Mouse (Mus musculus) T-helper 1 cell (primary cell): Measurements from ENCODE around the gene Man2a1.

ENCODE experiments used
- in situ Hi-C: fragments of 300-600 bp; cut with MboI, MseI; formaldehyde crosslinking; loops from one replicate; pipeline ENCODE4 v1.15.1; 2025; ENCODE audit warnings: high pct_unique_total_duplicates

Man2a1 gene

GRCm38 (mm10) chr17:64600372-64601090, at the start of gene Man2a1:
TSS of gene Man2a1 (plus strand) at chr17:64600736.
- in situ Hi-C loops: no loop called here

GRCm38 (mm10) chr17:64553358-64553757, 47.2 kb upstream of the Man2a1 start:
- in situ Hi-C loops: no loop called here

GRCm38 (mm10) chr17:64554901-64555300, 45.6 kb upstream of the Man2a1 start:
- in situ Hi-C loops: no loop called here

GRCm38 (mm10) chr17:64556661-64557445, 43.7 kb upstream of the Man2a1 start:
- in situ Hi-C loops: no loop called here

- in situ Hi-C loops: no loop called here
Observed at GRCm38 (mm10) chr17:64558994-64559540, 41.5 kb upstream of the Man2a1 start.

GRCm38 (mm10) chr17:64566435-64566834, 34.1 kb upstream of the Man2a1 start:
- in situ Hi-C loops: no loop called here

- in situ Hi-C loops: no loop called here
Observed at GRCm38 (mm10) chr17:64567546-64567945, 33.0 kb upstream of the Man2a1 start.

GRCm38 (mm10) chr17:64573981-64574380, 26.6 kb upstream of the Man2a1 start:
- in situ Hi-C loops: no loop called here

GRCm38 (mm10) chr17:64575240-64575639, 25.3 kb upstream of the Man2a1 start:
- in situ Hi-C loops: no loop called here

- in situ Hi-C loops: no loop called here
Observed at GRCm38 (mm10) chr17:64577485-64577884, 23.1 kb upstream of the Man2a1 start.

GRCm38 (mm10) chr17:64578346-64578745, 22.2 kb upstream of the Man2a1 start:
- in situ Hi-C loops: no loop called here

- in situ Hi-C loops: no loop called here
Observed at GRCm38 (mm10) chr17:64579696-64580095, 20.8 kb upstream of the Man2a1 start.

- in situ Hi-C loops: no loop called here
Observed at GRCm38 (mm10) chr17:64581133-64581532, 19.4 kb upstream of the Man2a1 start.

GRCm38 (mm10) chr17:64581962-64582361, 18.6 kb upstream of the Man2a1 start:
- in situ Hi-C loops: no loop called here

- in situ Hi-C loops: loop anchor here (10.0 kb wide), 1 partner anchor 256 kb away; the partner anchor contains the start of gene Pja2
Observed at GRCm38 (mm10) chr17:64590483-64590882, 10.1 kb upstream of the Man2a1 start.

- in situ Hi-C loops: loop anchor here (10.0 kb wide), 1 partner anchor 257 kb away; the partner anchor contains the start of gene Pja2
Observed at GRCm38 (mm10) chr17:64591366-64591765, 9.2 kb upstream of the Man2a1 start.

GRCm38 (mm10) chr17:64592355-64592754, 8.2 kb upstream of the Man2a1 start:
- in situ Hi-C loops: loop anchor here (10.0 kb wide), 1 partner anchor 258 kb away; the partner anchor contains the start of gene Pja2

- in situ Hi-C loops: loop anchor here (10.0 kb wide), 1 partner anchor 258 kb away; the partner anchor contains the start of gene Pja2
Observed at GRCm38 (mm10) chr17:64592788-64593187, 7.7 kb upstream of the Man2a1 start.

- in situ Hi-C loops: loop anchor here (10.0 kb wide), 1 partner anchor 263 kb away; the partner anchor contains the start of gene Pja2
Observed at GRCm38 (mm10) chr17:64597770-64598169, 2.8 kb upstream of the Man2a1 start.

GRCm38 (mm10) chr17:64599916-64600315, 620 bp upstream of the Man2a1 start:
- in situ Hi-C loops: loop anchor here (10.0 kb wide), 1 partner anchor 265 kb away; the partner anchor contains the start of gene Pja2

GRCm38 (mm10) chr17:64601091-64601750, 685 bp downstream of the Man2a1 start:
- in situ Hi-C loops: no loop called here
